Mouse (Mus musculus) liver, embryonic 12.5 days (tissue): ENCODE data around the gene Nos1ap. TPM values are rescaled to one million over a fixed set of nuclear protein-coding genes. Genes with fewer than 3 reads are reported as not detected.
A peak's percentile ranks its signal among the peaks of the same experiment; 100 is the strongest.

Source experiments
- ATAC-seq: fragments of 200-750 bp; cut with Nextera tagmentation; 2 replicates; pipeline ENCODE4 v1.8.0; 2017; ENCODE audit warnings: moderate number of reproducible peaks, mild to moderate bottlenecking, moderate library complexity
- H3K27ac ChIP-seq: fragments of 300-500 bp; sonication (generic); 2 replicates; pipeline ENCODE4 v1.5.1; 2016; ENCODE audit warnings: mild to moderate bottlenecking
- H3K27me3 ChIP-seq: fragments of 300-500 bp; sonication (generic); replicated peaks from 2 replicates; pipeline ENCODE4 v1.6.1; 2016; ENCODE audit warnings: mild to moderate bottlenecking, moderate library complexity
- H3K36me3 ChIP-seq: fragments of 300-500 bp; sonication (generic); 2 replicates; pipeline ENCODE4 v1.6.1; 2016; ENCODE audit warnings: mild to moderate bottlenecking, moderate library complexity
- H3K4me1 ChIP-seq: fragments of 300-500 bp; sonication (generic); 2 replicates; pipeline ENCODE4 v1.6.1; 2016
- H3K4me2 ChIP-seq: fragments of 300-500 bp; sonication (generic); 2 replicates; pipeline ENCODE4 v1.6.1; 2016; ENCODE audit warnings: mild to moderate bottlenecking, moderate library complexity
- H3K4me3 ChIP-seq: fragments of 300-500 bp; sonication (generic); 2 replicates; pipeline ENCODE4 v1.5.1; 2016; ENCODE audit warnings: mild to moderate bottlenecking, moderate library complexity
- H3K9ac ChIP-seq: fragments of 300-500 bp; sonication (generic); 2 replicates; pipeline ENCODE4 v1.6.1; 2016; ENCODE audit warnings: mild to moderate bottlenecking, moderate library complexity
- H3K9me3 ChIP-seq: fragments of 300-500 bp; sonication (generic); replicated peaks from 2 replicates; pipeline ENCODE4 v1.6.1; 2016; ENCODE audit warnings: mild to moderate bottlenecking, moderate library complexity
- WGBS: fragments of 180-500 bp; shearing (Covaris S2); methylation state at CpG from one replicate; pipeline ENCODE4 v1.1.7; 2016; ENCODE audit not compliant: insufficient replicate concordance; 5-methylcytosine and 5-hydroxymethylcytosine counted together
- polyA plus RNA-seq: library from polyadenylated mRNA; unstranded; fragments of >200 nt; fragmentation: Nextera tagmentation; extraction: Ambion mirVana; gene quantifications from 2 replicates; pipeline ENCODE4 v1.2.1, GENCODE M21; 2016

The Nos1ap gene
- polyA plus RNA-seq, 1 experiment from 2014 or later = 6.2 TPM

GRCm38 (mm10) chr1:170583925-170584324 lies 5.7 kb downstream of the Nos1ap start:
- H3K9ac ChIP-seq = no peak overlapping the region
- no peaks in the 10 kb centered on the region for H3K9me3 ChIP-seq
- peaks cover 33% of the 10 kb centered on the region for H3K27me3 ChIP-seq
- no peak for ATAC-seq
- H3K4me2 ChIP-seq = no peak overlapping the region
- no peak overlapping the region for H3K27ac ChIP-seq
- H3K36me3 ChIP-seq = peaks cover 8% of the 10 kb centered on the region
- peaks cover 29% of the 10 kb centered on the region for H3K4me1 ChIP-seq
- WGBS = 66% methylated on average over 2 of the region's 2 CpGs
- H3K4me3 ChIP-seq = no peak overlapping the region

- Histone ChIP-seq H3K4me3 (no peak overlapping the region), H3K9ac (no peak overlapping the region), H3K36me3 (peaks cover 8% of the 10 kb centered on the region), H3K27me3 (peaks cover 17% of the 10 kb centered on the region), H3K27ac (no peak overlapping the region), H3K4me1 (peaks cover 19% of the 10 kb centered on the region), H3K9me3 (no peaks in the 10 kb centered on the region), H3K4me2 (no peak overlapping the region)
- 66% methylated on average over 5 of the region's 5 CpGs for WGBS
- no peak for ATAC-seq
Observed at GRCm38 (mm10) chr1:170582341-170582740, 7.3 kb downstream of the Nos1ap start.

- Histone ChIP-seq H3K36me3 (peaks cover 6% of the 10 kb centered on the region), H3K27me3 (peaks cover 3% of the 10 kb centered on the region; the same call in 1 of the 2 replicates), H3K4me2 (no peak overlapping the region), H3K27ac (no peak overlapping the region), H3K4me3 (no peak overlapping the region), H3K9ac (no peak overlapping the region), H3K9me3 (no peaks in the 10 kb centered on the region), H3K4me1 (peaks cover 35% of the 10 kb centered on the region)
- ATAC-seq = no peak
- 69% methylated on average over 13 of the region's 13 CpGs for WGBS
Observed at GRCm38 (mm10) chr1:170580485-170581110, 9.1 kb downstream of the Nos1ap start.

GRCm38 (mm10) chr1:170579476-170579875 lies 10.2 kb downstream of the Nos1ap start:
- Histone ChIP-seq H3K4me3 (no peak overlapping the region), H3K27ac (no peak overlapping the region), H3K9me3 (no peaks in the 10 kb centered on the region), H3K36me3 (no peaks in the 10 kb centered on the region), H3K4me1 (peaks cover 37% of the 10 kb centered on the region), H3K4me2 (peak overlapping the region; percentile 29; the same call in 1 of the 2 replicates), H3K9ac (no peak overlapping the region), H3K27me3 (peaks cover 5% of the 10 kb centered on the region; the same call in 1 of the 2 replicates)
- ATAC-seq = 0 out of 2 replicates have a peak, but pooled peaks have one; percentile 11
- WGBS = 75% methylated on average over 5 of the region's 5 CpGs

- 83% methylated on average over 4 of the region's 4 CpGs for WGBS
- H3K9ac ChIP-seq = no peak overlapping the region
- no peak overlapping the region for H3K27ac ChIP-seq
- H3K36me3 ChIP-seq = no peaks in the 10 kb centered on the region
- H3K4me2 ChIP-seq = peak overlapping the region; percentile 29; the same call in 1 of the 2 replicates
- peaks cover 37% of the 10 kb centered on the region for H3K4me1 ChIP-seq
- H3K4me3 ChIP-seq = no peak overlapping the region
- H3K9me3 ChIP-seq = peaks cover under 1% of the 10 kb centered on the region; the same call in 1 of the 2 replicates
- ATAC-seq = peak; percentile 68
- peaks cover 5% of the 10 kb centered on the region; the same call in 1 of the 2 replicates for H3K27me3 ChIP-seq
Observed at GRCm38 (mm10) chr1:170579063-170579462, 10.6 kb downstream of the Nos1ap start.

GRCm38 (mm10) chr1:170576728-170577065 lies 13.0 kb downstream of the Nos1ap start:
- no peak overlapping the region for H3K4me2 ChIP-seq
- ATAC-seq = peak; percentile 34; the same call in 1 of the 2 replicates
- 45% methylated on average over 6 of the region's 6 CpGs for WGBS

GRCm38 (mm10) chr1:170576012-170576727 lies 13.5 kb downstream of the Nos1ap start:
- Histone ChIP-seq H3K4me2 (no peak overlapping the region), H3K9ac (no peak overlapping the region), H3K4me1 (peaks cover 37% of the 10 kb centered on the region), H3K27ac (no peak overlapping the region), H3K4me3 (no peak overlapping the region), H3K9me3 (peaks cover 7% of the 10 kb centered on the region), H3K36me3 (no peaks in the 10 kb centered on the region), H3K27me3 (peaks cover 2% of the 10 kb centered on the region; the same call in 1 of the 2 replicates)
- WGBS = 47% methylated on average over 6 of the region's 6 CpGs
- ATAC-seq = no peak

More at GRCm38 (mm10) chr1:170576728-170577065, 13.0 kb downstream of the Nos1ap start:
- no peak overlapping the region for H3K9ac ChIP-seq
- H3K27ac ChIP-seq = no peak overlapping the region
- no peaks in the 10 kb centered on the region for H3K36me3 ChIP-seq
- H3K4me1 ChIP-seq = peaks cover 37% of the 10 kb centered on the region
- H3K27me3 ChIP-seq = peaks cover 2% of the 10 kb centered on the region; the same call in 1 of the 2 replicates
- no peak overlapping the region for H3K4me3 ChIP-seq
- peaks cover 7% of the 10 kb centered on the region for H3K9me3 ChIP-seq

GRCm38 (mm10) chr1:170573117-170573516 lies 16.5 kb downstream of the Nos1ap start:
- no peak overlapping the region for H3K9ac ChIP-seq
- H3K36me3 ChIP-seq = no peaks in the 10 kb centered on the region
- H3K4me3 ChIP-seq = no peak overlapping the region
- WGBS = 75% methylated on average over 7 of the region's 7 CpGs
- H3K27me3 ChIP-seq = peaks cover 2% of the 10 kb centered on the region; the same call in 1 of the 2 replicates
- peaks cover 18% of the 10 kb centered on the region for H3K4me1 ChIP-seq
- H3K27ac ChIP-seq = no peak overlapping the region
- no peak for ATAC-seq
- no peak overlapping the region for H3K4me2 ChIP-seq
- H3K9me3 ChIP-seq = peaks cover 10% of the 10 kb centered on the region

GRCm38 (mm10) chr1:170566969-170567368 lies 22.7 kb downstream of the Nos1ap start:
- Histone ChIP-seq H3K4me1 (peaks cover 4% of the 10 kb centered on the region; the same call in 1 of the 2 replicates), H3K4me3 (no peak overlapping the region), H3K27me3 (no peaks in the 10 kb centered on the region), H3K27ac (no peak overlapping the region), H3K4me2 (no peak overlapping the region), H3K36me3 (no peaks in the 10 kb centered on the region), H3K9ac (no peak overlapping the region), H3K9me3 (0 out of 2 replicates have a peak, but pooled peaks cover 3% of the 10 kb centered on the region)
- ATAC-seq = no peak
- WGBS = 57% methylated on average over 4 of the region's 4 CpGs

- H3K27ac ChIP-seq = no peak overlapping the region
- no peaks in the 10 kb centered on the region for H3K36me3 ChIP-seq
- H3K9ac ChIP-seq = no peak overlapping the region
- no peak overlapping the region for H3K4me2 ChIP-seq
- 52% methylated on average over 2 of the region's 2 CpGs for WGBS
- 0 out of 2 replicates have a peak, but pooled peaks cover 3% of the 10 kb centered on the region for H3K9me3 ChIP-seq
- H3K27me3 ChIP-seq = no peaks in the 10 kb centered on the region
- ATAC-seq = no peak
- no peak overlapping the region for H3K4me3 ChIP-seq
- peaks cover 4% of the 10 kb centered on the region; the same call in 1 of the 2 replicates for H3K4me1 ChIP-seq
Observed at GRCm38 (mm10) chr1:170566538-170566937, 23.1 kb downstream of the Nos1ap start.

- no peak overlapping the region for H3K4me2 ChIP-seq
- no peak for ATAC-seq
- no peaks in the 10 kb centered on the region for H3K27me3 ChIP-seq
- H3K36me3 ChIP-seq = no peaks in the 10 kb centered on the region
- 42% methylated on average over 3 of the region's 3 CpGs for WGBS
- peaks cover 4% of the 10 kb centered on the region; the same call in 1 of the 2 replicates for H3K4me1 ChIP-seq
- no peak overlapping the region for H3K27ac ChIP-seq
- no peak overlapping the region for H3K9ac ChIP-seq
- no peak overlapping the region for H3K4me3 ChIP-seq
- H3K9me3 ChIP-seq = no peaks in the 10 kb centered on the region
Observed at GRCm38 (mm10) chr1:170564926-170565325, 24.7 kb downstream of the Nos1ap start.

- no peak for ATAC-seq
- Histone ChIP-seq H3K36me3 (no peaks in the 10 kb centered on the region), H3K4me3 (no peak overlapping the region), H3K9ac (no peak overlapping the region), H3K4me2 (no peak overlapping the region), H3K4me1 (peaks cover 4% of the 10 kb centered on the region; the same call in 1 of the 2 replicates), H3K27me3 (no peaks in the 10 kb centered on the region), H3K27ac (no peak overlapping the region), H3K9me3 (no peaks in the 10 kb centered on the region)
- 37% methylated on average over 1 of the region's 1 CpGs for WGBS
Observed at GRCm38 (mm10) chr1:170562431-170562830, 27.2 kb downstream of the Nos1ap start.
